Mouse (Mus musculus): Measurements from ENCODE around the gene Cep112.

The Cep112 gene

DNA sequence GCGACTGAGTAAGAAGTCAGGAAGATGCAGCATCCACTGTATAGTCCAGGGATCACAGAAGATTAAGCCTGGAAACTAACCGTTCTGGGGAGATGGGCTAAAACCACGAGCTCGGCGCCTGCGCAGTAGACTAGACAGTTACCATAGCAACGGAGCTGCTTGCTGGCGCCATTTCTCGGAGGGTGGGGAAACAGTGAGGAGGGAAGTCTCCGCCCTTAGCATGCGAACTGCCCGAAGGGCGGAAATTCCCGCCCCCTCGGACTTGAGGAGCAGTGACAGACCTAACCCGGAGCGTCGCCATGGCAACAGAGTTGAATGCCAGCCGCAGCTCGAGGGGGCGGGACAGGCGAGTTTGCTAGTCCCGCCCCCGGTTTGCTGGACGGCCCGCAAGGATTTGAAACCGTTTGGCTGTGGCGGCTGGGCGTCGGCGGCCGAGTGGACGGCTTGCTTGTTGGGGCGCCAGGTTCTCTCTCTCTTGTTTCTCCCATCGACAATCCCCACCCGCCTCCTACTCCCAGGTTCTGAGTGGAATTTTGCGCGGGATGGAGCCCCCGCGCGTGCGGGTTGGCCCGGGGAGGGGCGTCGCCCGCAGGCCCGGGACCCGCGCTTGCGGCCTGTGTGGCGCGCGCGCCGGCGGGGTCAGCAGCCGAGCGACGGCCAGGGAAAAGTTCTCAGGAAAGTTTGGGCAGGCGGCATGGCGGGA, at the start of gene Cep112:
TSS of gene Cep112 (plus strand) at position 304 of the 703 bp plus-strand sequence.
- peak; percentile 88 to 93 for DNase-seq (ENCODE audit: low spot score in 2 of 2)

DNA sequence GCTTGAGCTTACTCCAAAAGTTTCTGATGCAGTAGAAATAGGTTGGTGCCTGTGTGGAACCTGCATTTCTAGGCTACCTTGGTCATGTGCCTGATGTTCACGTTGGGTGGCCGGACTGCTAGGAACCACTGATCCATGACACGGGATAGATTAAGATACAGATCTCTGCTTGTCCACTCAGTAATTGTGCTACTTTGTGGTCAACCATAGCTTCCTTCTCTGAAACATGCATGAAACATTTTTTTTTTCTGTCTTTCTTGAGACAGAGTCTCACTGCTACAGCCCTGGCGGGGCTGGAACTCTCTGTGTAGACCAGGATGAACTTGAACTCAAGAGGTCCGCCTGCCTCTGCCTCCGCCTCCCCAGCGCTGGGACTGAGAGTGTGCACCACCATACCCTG, 48.2 kb upstream of the Cep112 start:
- no peak for DNase-seq (ENCODE audit: low spot score in 2 of 2)

DNA sequence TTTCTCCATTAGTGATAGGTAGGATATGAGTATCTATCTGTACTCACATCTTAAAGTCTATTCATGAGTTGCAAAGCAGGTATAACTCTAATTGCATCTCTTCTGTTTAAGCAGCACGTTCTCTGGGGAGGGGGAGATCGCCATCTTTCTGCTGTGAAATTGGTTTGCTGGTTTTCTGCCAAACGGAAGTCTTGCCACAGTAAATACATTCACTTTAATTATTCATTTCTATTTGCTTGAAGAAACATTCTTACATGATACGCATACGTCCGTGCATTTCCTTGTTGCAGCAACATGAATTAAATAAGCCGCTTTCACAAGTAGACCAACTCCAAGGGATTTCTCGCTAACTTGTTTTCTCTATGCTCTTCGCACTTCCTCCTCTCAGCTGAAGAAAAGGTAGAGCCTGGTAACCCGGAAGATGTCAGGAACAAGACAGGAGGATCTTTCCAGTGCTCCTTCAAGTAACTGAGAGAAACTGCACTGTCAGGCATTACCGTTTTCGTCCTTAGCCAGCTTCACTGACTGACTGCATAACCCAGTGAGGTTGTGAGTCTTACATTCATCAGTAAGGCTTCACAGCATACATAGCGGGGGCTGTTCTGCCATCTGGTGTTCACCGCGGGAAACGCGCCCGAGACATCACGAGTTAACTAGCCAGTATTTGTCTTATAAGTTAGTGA, 47.2 kb upstream of the Cep112 start:
- peak; percentile 40 to 75 for DNase-seq (ENCODE audit: low spot score in 2 of 2)

DNA sequence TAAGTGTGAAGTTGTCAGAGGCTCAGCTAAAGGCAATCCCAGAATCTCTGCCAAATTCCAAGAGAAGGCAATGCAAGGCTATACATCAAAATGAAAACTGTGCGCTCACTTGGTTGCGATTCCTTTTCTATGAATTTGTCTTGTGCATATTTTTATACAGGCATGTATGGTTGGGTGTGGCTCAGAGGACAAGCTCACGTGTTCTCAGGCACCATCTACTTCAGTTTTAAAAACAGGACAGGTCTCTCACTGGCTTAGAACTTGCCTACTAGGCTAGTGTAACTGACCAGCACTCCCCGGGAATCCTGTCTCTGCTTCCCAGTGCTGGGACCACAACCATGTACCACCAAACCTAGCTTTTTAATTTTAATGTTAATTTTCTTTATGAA, 46.6 kb upstream of the Cep112 start:
- DNase-seq (ENCODE audit: low spot score in 2 of 2), result no peak

DNA sequence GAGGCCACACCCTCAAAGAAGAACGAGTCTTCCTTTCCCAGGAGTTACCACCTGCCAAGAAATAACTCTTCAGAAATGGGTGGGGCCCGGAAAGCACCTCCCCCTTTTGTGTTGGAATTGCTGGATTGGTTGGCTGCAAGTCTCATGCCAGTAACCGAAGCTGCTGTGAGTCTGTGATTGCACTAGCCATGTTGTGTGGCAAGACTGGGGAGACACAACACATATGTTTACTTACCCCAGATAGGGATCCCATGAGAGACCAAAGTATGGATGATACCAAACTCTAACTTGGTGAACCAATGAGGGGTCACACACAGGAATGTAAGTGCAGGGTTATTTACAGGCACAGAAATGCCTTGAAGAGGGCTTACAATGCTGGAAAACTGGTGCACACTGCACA, 42.3 kb upstream of the Cep112 start:
- no peak for DNase-seq (ENCODE audit: low spot score in 2 of 2)

DNA sequence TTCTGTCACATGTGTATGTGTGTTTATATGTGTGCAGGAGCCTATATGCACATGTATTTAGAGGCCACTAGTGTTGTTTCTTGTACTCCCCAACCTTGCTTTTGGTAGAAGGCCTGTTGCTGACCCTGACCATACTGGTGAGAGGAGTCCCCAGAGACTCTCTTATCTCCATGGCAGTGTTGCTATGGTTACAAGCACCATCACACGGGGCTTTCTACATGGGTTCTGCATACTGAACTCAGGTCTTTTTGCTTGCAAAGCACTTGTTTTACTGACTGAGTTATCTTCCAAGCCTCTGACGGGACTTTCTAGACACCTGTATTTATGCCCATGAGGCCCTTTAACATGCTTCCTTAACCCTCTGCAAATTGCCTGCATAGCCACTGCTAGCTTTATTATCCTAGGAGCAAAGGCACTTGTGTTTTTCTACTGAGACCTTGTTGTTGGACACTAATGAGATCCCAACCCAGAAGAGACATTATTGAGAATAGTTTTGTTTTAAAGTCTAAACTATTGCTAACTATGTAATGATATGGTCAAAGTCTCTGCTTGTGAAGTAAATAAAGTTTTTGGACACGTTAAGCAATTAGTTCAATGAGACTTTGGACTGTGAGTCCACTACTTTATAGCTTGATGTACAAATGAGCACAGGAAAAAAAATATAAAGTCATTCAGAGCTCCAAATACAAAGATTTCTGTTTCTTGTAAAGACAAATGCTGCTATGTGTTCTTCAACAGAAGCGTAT, 39.9 kb upstream of the Cep112 start:
- DNase-seq (ENCODE audit: low spot score in 2 of 2), result no peak

DNA sequence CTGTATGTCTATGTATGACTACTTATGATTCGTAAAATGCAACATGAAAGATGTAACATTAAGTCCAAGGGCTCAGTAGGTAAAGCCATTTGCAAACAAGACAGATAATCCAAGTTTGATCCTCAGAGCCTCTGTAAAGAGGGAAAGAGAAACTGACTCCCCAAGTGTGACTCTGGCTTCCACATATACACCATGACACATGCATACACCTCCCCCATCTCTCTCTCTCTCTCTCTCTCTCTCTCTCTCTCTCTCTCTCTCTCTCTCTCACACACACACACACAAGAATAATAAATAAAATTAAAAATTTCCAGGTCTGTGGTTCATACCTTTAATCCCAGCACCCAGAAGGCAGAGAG, 39.3 kb upstream of the Cep112 start:
- DNase-seq (ENCODE audit: low spot score in 2 of 2), result no peak

DNA sequence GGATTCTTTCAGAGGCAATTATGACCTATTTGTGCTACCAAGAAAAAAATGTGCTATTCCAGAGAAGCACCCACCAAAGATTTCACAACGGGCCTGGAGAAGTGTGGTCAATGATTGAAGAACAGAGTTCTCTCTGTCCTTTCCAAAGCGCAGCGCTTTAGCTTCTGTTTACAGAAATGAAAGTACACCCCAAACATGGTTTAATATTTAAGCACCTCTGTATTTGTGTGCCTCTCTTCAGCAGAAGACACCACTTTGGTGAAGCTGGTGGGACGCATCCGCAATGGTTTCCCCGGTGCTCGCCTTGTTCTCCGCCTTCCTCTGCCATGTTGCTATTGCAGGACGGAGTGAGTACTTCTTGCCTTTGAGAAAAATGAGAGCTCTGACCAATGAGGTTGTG, 29.9 kb upstream of the Cep112 start:
- DNase-seq (ENCODE audit: low spot score in 2 of 2), result no peak

DNA sequence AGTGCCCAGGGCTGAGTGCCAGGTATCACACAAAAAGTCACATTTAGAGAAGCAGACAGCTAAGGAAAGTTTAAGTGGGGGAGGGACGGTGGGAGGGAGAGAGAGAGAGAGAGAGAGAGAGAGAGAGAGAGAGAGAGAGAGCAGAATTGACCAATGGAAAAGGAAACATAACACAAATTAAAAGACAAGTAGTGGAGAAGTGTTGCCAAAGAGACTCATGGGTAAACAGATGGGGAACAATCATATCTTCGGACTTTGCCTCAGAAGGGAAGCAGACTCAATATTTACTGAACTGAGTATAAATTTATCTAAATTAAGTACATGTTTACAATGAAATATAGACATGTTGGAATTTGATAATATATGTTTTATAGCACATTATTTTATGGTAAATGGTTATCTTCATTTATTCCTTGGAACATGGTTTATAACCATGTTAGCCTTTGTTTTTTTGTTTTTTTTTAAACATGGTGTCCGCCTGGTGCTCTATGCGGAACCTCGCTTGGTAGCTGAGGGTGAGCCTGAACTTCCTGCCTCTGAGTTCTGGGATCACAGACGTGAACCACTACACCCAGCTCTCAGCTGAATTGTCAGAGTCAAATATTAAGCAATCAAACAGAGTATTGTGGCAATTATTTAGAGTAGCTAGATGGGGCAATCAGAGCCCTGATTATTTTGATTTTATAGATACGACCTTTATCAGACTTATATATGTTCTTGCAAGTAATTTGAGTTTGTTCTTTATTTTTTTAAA, 28.7 kb upstream of the Cep112 start:
- no peak for DNase-seq (ENCODE audit: low spot score in 2 of 2)

DNA sequence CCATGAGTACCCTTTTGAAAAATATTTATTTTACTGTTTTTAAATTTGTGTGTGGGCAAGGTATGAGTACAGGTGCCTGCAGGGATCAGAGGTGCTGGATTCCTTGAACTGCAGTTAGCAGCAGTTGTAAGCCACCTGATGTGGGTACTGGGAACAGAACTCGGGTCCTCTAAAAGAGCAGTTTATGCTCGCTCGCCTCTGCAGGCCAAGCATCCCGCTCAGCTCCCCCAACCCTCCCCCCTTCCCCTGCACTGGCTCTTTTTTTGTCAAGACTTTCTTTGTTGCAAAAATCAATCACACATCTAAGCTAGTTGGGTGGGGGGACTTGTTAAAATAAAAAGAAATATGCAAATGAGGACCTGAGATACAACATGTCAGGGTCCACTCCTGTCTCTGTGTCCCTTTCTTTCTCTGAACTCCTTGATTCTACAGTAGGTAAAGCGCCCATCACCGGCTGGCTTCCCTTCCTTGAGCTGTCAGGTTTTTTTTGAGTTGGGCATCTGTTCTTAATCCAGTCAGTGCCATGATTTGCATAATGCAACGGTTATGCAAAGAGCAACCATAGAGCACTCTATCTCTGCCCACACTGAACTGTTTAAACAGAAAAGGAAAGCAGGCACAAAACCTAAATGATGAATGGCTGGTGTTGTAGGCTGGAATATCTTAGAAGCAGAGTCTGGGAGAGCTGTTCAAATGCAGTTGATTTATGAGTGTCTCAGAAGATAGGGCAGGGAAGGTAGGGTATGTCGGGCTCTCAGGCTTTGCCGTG, 14.9 kb upstream of the Cep112 start:
- DNase-seq (ENCODE audit: low spot score in 2 of 2), result no peak

DNA sequence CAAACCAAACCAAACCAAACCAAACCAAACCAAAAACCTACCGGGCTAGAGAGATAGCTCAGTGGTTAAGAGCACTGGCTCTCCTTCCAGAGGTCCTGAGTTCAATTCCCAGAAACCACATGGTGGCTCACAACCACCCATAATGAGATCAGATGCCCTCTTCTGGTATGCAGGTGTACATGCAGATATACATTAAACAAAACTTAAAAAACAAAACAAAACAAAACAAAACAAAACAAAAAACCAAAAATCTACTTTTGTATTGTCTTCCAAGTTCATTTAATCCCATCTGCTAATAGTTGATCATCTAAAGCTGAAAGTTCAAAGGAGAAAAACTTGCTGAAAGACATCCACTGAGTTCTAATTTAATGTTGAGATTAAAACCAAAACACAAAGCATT, 8.6 kb upstream of the Cep112 start:
- no peak for DNase-seq (ENCODE audit: low spot score in 2 of 2)

DNA sequence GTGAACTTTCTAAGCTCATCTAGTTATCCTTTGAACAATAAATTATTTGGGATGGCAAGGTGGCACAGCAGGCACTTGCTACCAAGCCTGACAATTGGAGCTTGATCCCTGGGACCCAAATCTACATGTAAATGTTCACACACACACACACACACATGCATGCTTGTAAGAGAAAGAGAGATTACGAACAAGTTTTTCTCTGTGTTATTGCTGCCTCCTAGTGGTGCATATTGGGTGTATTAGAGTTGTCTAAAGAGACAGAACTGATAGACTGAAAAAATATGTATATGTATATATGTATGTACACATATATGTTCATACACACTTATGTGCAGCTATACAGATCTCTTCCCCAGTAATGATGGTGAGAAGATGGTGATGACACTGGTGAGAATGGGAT, 6.5 kb upstream of the Cep112 start:
- peak in 1 of 2 experiments; percentile 17 for DNase-seq (ENCODE audit: low spot score in 2 of 2)

DNA sequence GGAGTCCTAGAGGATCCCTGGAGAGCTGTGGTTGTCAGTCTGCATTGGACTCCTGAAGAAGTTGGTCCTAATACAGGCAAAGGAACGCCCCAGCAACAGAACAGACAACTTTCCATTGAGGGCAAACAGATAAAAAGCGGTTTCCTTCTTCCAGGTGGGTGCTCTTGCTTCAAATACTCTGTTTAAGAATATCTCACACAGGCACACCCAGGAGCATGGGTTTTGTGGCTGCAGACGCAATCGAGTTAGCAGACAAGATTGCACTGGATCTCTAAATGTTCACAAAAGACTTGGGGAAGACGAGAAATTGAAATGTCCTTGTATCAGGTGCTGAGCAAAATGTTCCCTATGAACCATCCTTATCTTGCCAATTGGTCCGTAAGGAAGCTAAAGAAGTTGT, 5.8 kb upstream of the Cep112 start:
- no peak for DNase-seq (ENCODE audit: low spot score in 2 of 2)

DNA sequence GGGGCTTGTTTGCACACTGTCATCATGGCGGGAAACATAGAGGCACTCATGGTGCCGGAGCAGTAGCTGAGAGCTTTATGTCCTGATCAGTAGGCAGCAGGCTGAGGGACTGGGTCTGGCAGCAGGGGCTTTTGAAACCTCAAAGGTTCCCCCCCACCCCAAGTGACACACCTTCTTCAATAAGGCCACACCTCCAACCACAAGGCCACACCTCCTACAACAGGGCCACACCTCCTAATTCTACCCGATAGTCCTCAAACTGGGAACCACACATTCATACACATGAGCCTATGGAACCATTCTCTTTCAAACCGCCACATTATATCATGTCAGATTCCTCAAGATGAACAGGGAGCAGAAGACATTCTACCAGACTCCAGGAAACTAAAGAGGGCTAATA, 4.2 kb upstream of the Cep112 start:
- DNase-seq (ENCODE audit: low spot score in 2 of 2), result no peak

DNA sequence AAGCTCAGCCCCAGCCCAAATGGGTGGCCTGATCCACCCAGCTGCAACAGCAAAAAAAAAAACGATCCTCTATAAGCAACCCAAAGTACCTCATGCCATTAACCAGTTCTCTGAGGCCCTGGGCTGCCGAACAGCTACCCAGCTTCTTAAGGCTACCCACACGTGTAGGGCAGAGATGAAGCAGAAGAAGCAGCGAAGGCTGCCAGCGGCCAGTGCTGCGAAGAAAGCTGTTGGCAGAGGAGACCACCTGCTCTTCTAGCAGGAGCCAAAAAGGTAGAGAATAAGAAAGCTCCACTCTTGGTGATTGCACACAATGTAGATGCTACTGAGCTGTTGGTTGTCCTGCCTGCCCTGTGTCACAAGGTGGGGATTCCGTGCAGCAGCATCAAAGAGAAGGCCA, 1.8 kb upstream of the Cep112 start:
- no peak for DNase-seq (ENCODE audit: low spot score in 2 of 2)

DNA sequence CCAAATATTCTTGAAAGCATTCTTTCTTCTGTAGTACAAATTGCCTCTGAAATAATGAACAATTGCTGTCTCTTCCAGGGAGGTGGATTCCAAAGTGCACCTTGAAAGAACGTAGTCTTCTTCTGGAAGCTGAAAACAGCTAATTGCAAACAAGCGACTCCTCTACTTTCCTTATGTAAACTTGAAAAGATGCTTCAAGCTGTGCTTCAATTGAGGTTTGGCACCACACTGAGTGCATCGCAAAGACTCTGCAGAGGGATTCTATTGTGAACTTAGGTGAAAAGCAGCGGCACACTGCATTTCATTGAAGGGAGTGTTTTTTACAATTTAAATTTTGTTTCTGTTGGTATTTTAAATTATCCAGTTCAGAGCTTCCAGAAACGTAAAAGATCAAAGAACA, 881 bp upstream of the Cep112 start:
- DNase-seq (ENCODE audit: low spot score in 2 of 2), result no peak

DNA sequence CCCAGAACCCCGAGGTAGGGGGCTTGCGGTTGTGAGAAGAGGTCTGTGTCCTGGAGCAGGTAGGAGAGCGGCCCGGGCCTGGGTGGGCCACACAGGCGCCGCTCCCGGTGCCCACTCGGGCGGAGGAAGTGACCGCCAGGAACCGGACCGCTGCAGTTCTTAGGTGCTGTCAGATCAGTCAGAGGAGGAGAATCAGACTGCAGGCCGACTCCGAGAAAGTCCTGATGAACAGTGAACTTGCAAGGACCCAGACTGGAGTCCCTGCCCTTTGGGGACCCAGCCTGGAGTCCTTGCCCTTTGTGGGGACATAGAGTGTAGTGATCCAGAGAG, 565 bp downstream of the Cep112 start:
- peak; percentile 6 to 7 for DNase-seq (ENCODE audit: low spot score in 2 of 2)

DNA sequence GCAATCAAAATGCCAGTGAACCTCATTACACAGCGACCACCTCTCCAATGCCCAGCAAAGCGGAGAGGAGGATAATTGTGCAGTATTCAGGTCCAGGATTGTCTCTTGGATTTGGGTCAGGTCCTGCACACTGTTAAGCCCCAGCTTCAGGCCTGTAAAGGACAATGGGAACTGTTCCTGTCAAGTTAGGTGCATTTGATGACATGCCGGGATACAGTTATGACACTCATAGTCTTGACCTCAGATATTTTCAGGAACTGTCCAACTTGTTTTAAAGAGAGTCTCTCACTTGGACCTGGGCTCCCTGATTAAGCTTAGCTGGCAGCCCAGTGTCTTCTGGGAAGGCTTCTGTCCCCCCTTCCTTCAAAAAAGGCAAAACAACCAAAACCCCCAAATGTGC, 1.1 kb downstream of the Cep112 start:
- no peak for DNase-seq (ENCODE audit: low spot score in 2 of 2)

DNA sequence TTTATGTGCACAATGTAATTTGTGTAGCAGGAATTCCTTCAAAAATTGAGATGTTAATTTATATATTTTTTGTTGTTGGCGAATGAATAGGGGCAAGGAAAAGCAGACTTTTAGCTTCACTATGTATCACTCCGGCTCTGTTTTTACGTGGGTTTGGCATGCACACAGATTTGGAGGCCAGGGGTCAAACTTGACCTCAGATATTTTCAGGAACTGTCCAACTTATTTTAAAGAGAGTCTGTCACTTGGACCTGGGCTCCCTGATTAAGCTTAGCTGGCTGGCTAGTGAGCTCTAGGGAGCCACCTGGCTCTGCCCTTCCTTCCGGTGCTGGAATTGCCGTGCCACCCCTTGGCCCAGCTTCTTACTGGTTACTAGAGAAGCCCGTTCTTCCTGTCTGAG, 2.2 kb downstream of the Cep112 start:
- no peak for DNase-seq (ENCODE audit: low spot score in 2 of 2)

DNA sequence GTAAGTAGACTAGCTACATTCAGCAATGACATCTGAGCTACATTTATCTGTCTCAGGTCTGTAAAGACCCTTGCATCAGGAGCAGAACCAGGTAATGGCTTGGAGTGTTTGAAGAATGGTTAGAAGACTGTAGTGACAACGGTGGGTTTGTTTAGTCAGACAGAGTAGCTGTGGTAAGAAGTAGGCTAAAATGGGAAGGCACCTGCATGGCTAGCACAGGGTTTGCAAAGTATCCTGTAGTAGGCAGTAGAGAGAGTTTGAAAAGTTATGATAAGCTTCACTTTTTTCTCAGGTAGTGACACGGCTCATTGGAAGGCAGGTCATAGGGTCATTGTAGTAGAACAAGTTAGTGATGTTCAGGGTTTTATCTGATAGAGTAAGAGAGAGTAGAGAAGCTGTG, 4.1 kb downstream of the Cep112 start:
- no peak for DNase-seq (ENCODE audit: low spot score in 2 of 2)

DNA sequence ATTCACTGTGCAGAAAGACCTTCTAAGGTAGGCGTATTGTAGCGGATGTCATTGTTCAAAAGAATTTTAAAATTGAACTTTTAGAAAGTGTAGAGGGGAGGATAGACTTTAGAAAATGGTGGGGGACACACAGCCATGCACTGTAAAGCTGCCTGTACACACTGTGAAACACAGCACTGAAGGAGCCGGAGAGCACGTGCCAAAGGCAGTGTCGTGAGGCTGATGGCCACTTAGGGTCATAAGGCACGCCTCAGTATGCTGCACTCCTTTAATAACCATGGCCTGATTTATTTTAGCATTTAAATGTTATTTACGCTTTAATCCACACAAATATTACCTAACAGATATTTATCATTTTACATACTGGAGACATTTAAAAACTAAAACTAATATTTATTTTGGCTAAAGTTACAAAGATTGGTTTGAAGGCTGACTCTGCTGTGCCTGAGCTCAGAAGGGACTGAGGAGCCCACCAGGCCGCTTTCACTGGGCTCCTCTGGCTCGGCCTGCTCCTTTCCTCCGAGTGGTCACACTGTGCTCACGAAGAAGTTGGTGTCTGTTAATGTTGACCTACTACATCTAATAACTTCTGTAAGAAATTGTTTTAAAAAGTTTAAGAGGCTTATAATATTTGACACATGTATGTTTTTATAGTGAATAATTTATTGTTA, 19.0 kb downstream of the Cep112 start:
- DNase-seq (ENCODE audit: low spot score in 2 of 2), result no peak

Data from thymus, postnatal 10 days (tissue).